ENCODE assay signal across 9 mouse cellular contexts in genomic region chr5:148792736-148793440, GRCm38 (mm10).
A peak's percentile ranks its signal among the peaks of the same experiment; 100 is the strongest.
DNase-seq lines count a peak whose midpoint lies in the region; ATAC-seq and TF ChIP-seq lines count a peak whose summit lies in the region.
"Had no signal": no experiment of that assay in that cellular context is flagged by ENCODE, and none has a peak within 500 bp of the region (broad histone marks: within the 10 kb centered on the region; RNA-seq: fewer than 3 reads in every experiment).

No protein-coding gene starts in this region.

- intact Hi-C loops in left cerebral cortex, adult 2 months (cut with DNase I): loop anchor here (1.0 to 5.0 kb wide), 3 partner anchors 86 to 341 kb away; no protein-coding TSS in a partner anchor

- peak; percentile 84 for DNase-seq in R1 (ENCODE audit: low read depth, low spot score)
- DNase-seq in forelimb bud, embryonic 11.5 days (ENCODE audit: low read depth, low spot score): peak; percentile 81
- peak; percentile 92 for DNase-seq in hindbrain, postnatal 0 days (ENCODE audit: low spot score)
- peak; percentile 84 to 91 for DNase-seq in left cerebral cortex, adult 2 months (ENCODE audit: extremely low spot score in 1 of 2, low spot score in 2 of 2)
- DNase-seq in skeletal muscle tissue, adult 2 months (ENCODE audit: low read depth, low spot score): peak; percentile 49
- peak; percentile 70 for DNase-seq in yolk sac, embryonic 10.5 days (ENCODE audit: low spot score)

- no peaks in the 10 kb centered on the region for H3K4me1 ChIP-seq in hindbrain, postnatal 0 days (ENCODE audit: insufficient read depth, low read length)
- peaks cover 15% of the 10 kb centered on the region for H3K4me1 ChIP-seq in midbrain, embryonic 12.5 days

- no peak overlapping the region for H3K4me3 ChIP-seq in hindbrain, postnatal 0 days (ENCODE audit: low read length)
- peak overlapping the region; percentile 13; the same call in 1 of the 2 replicates for H3K4me3 ChIP-seq in left cerebral cortex, adult 2 months
- H3K4me3 ChIP-seq in midbrain, embryonic 12.5 days: no peak overlapping the region
- H3K4me3 ChIP-seq: lung, embryonic 15.5 days had no signal

- TF ChIP-seq CTCF in hindbrain, postnatal 0 days (IDR thresholded peaks at IDR 0.05; ENCODE audit: low read depth): peak; percentile 97
- peak; percentile 99 for TF ChIP-seq CTCF in left cerebral cortex, adult 2 months (IDR thresholded peaks at IDR 0.05)

- H3K27me3 ChIP-seq in hindbrain, postnatal 0 days (ENCODE audit: insufficient read depth, low read length): no peaks in the 10 kb centered on the region
- peaks cover 13% of the 10 kb centered on the region; the same call in 1 of the 2 replicates for H3K27me3 ChIP-seq in midbrain, embryonic 12.5 days
- H3K27me3 ChIP-seq: lung, embryonic 15.5 days had no signal

- peak overlapping the region; percentile 32; the same call in 1 of the 2 replicates for H3K4me2 ChIP-seq in hindbrain, postnatal 0 days (ENCODE audit: low read depth, low read length)
- H3K4me2 ChIP-seq in midbrain, embryonic 12.5 days (replicated peaks): peak overlapping the region; percentile 7; the same call in 1 of the 2 replicates
- H3K4me2 ChIP-seq: lung, embryonic 15.5 days had no signal

- WGBS in hindbrain, postnatal 0 days: 7% methylated on average over 14 of the region's 14 CpGs
- 13% methylated on average over 14 of the region's 14 CpGs for WGBS in midbrain, embryonic 12.5 days

- H3K9me3 ChIP-seq in hindbrain, postnatal 0 days (ENCODE audit: low read length): no peaks in the 10 kb centered on the region
- H3K9me3 ChIP-seq in midbrain, embryonic 12.5 days: no peaks in the 10 kb centered on the region
- H3K9me3 ChIP-seq: lung, embryonic 15.5 days had no signal

- H3K36me3 ChIP-seq in hindbrain, postnatal 0 days (ENCODE audit: insufficient read depth, low read length): no peaks in the 10 kb centered on the region
- H3K36me3 ChIP-seq in midbrain, embryonic 12.5 days: no peaks in the 10 kb centered on the region
- H3K36me3 ChIP-seq: lung, embryonic 15.5 days had no signal

- H3K27ac ChIP-seq in hindbrain, postnatal 0 days: no peak overlapping the region
- H3K27ac ChIP-seq in left cerebral cortex, adult 2 months: no peak overlapping the region
- no peak overlapping the region for H3K27ac ChIP-seq in midbrain, embryonic 12.5 days (replicated peaks)
- H3K27ac ChIP-seq: lung, embryonic 15.5 days had no signal

- 0 out of 2 replicates have a peak, but pooled peaks have one; percentile 17 for ATAC-seq in cerebellum, adult (ENCODE audit: insufficient number of reproducible peaks, low FRiP score, low TSS enrichment)
- 0 out of 2 replicates have a peak, but pooled peaks have one; percentile 16 for ATAC-seq in hindbrain, postnatal 0 days
- ATAC-seq in midbrain, embryonic 12.5 days (ENCODE audit: low FRiP score, low read depth): no peak

- no peak overlapping the region for H3K9ac ChIP-seq in hindbrain, postnatal 0 days (replicated peaks; ENCODE audit: low read length)
- H3K9ac ChIP-seq in midbrain, embryonic 12.5 days (replicated peaks): no peak overlapping the region
- H3K9ac ChIP-seq: lung, embryonic 15.5 days had no signal
